Mouse (Mus musculus) adipose tissue, adult 10 weeks (tissue): ENCODE measurements around the gene Zscan25. TPM values are rescaled to one million over a fixed set of nuclear protein-coding genes. Genes with fewer than 3 reads are reported as not detected.

Experiments used
- polyA plus RNA-seq: library from polyadenylated mRNA; stranded (reverse); fragments of 350-450 nt; fragmentation: Illumina TruSeq; extraction: RNeasy Lipid Tissue Mini Kit (QIAGEN cat#74804); gene quantifications from one replicate; pipeline ENCODE4 v1.2.3, GENCODE M21; 2014; ENCODE audit warnings: low read depth, low replicate concordance

Gene Zscan25
- polyA plus RNA-seq, result 14.2 TPM

DNA sequence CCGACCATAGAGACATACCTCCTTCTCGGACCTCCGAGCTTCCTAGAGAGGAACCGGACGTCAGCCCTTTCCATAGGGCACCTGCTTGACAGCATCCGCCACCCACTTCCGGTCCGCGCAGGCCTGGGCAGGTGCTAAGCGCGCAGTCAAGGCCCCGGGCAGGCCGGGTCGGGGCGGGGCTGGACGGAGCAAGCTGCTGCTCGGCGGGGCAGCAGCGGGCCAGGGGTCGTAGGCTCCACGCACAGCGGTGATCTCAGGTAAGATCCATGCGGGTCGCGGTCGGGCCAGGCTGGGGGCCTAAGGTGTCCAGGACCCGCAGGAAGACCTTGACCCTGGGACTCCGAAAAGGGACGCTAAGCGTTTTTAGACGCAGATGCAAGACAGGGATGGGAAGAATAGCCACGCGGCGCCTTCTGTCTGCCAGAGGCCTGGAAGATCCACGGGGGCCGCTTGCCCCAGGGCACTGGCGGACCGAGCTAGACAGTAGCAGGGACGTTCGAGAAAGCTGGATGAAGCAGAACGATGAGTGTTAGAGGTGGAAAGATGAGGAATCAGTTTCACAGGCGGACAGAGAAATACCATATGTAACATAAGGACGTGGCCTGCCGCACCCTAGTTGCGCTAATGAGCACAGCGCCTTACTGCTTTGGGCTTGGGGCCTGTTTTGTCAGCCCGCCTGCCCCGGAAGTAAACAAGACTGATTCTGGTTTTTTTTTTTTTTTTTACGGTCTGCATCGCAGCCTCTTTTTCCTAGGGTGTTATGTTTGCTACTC is at the start of gene Zscan25:
Gene Zscan25, plus strand, starts transcription at position 130 of the 773 bp plus-strand sequence.

DNA sequence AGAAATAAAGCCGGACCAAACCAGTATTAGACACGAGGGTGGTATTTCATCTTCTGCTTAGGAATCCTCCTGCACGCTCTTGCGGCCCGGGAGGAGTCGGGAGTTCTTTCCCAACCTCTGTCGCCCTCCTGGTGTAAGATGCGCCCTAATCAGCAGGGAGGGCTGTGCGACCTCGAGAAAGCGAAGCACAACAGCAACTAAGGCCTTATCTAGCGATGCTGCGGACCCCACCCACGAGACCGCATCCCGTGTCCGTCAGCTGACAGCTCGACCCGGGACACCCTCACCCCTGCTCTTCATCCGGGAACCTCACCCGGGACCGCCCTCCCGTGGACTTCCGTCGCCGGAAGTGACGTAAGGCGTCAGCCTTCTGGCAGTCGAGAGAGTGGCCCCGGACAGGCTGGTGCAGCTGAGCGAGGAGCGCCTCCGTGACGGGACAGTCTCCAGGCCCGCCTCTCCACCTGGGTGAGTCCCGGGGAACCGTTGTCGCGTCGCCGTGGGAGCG is 48.9 kb upstream of the Zscan25 start, which contains the start of gene Zfp655:
Gene Zfp655, plus strand, starts transcription at position 349 of the 505 bp plus-strand sequence.

Other genes starting within 250 kb of the Zscan25 start
- 1.9 TPM for gene Gm4871, start 247.7 kb upstream of the Zscan25 start, polyA plus RNA-seq
- 2.1 TPM for gene 1700018F24Rik, start 237.5 kb upstream of the Zscan25 start, polyA plus RNA-seq
- gene Arpc1a, start 196.7 kb upstream of the Zscan25 start, polyA plus RNA-seq, result 144 TPM
- gene Kpna7, start 196.5 kb upstream of the Zscan25 start, polyA plus RNA-seq, result 0.11 TPM
- gene Arpc1b, start 166.3 kb upstream of the Zscan25 start, polyA plus RNA-seq, result 316 TPM
- gene Pdap1, start 140.3 kb upstream of the Zscan25 start, polyA plus RNA-seq, result 75.4 TPM
- 100 TPM for gene Bud31, start 140.1 kb upstream of the Zscan25 start, polyA plus RNA-seq
- gene Ptcd1, start 113.4 kb upstream of the Zscan25 start, polyA plus RNA-seq, result 14.8 TPM
- gene Cpsf4, start 113.3 kb upstream of the Zscan25 start, polyA plus RNA-seq, result 19.5 TPM
- gene Atp5j2, start 88.4 kb upstream of the Zscan25 start, polyA plus RNA-seq, result 228 TPM
- gene Zkscan14, start 78.6 kb upstream of the Zscan25 start, polyA plus RNA-seq, result 8.3 TPM
- 10.3 TPM for gene Zkscan5, start 75.9 kb upstream of the Zscan25 start, polyA plus RNA-seq
- 23.3 TPM for gene Zfp655, start 48.8 kb upstream of the Zscan25 start, polyA plus RNA-seq
- not detected for gene Cyp3a57, start 64.8 kb downstream of the Zscan25 start, polyA plus RNA-seq
- gene Cyp3a16, start 189.2 kb downstream of the Zscan25 start, polyA plus RNA-seq, result not detected